Mouse (Mus musculus) midbrain, embryonic 11.5 days (tissue): Measurements from ENCODE around the gene Dnase1l1. TPM values are rescaled to one million over a fixed set of nuclear protein-coding genes. Genes with fewer than 3 reads are reported as not detected.

Source experiments
- ATAC-seq: fragments of 200-750 bp; cut with Nextera tagmentation; 2 replicates; pipeline ENCODE4 v1.8.0; 2017; ENCODE audit warnings: moderate TSS enrichment, moderate library complexity; ENCODE audit not compliant: low FRiP score
- DNase-seq: peaks from one replicate; pipeline ENCODE4 v3.0.0; 2015; ENCODE audit warnings: low spot score; ENCODE audit errors: missing footprints
- H3K27ac ChIP-seq: fragments of 300-500 bp; sonication (generic); 2 replicates; pipeline ENCODE4 v1.5.1; 2014; ENCODE audit warnings: low read depth, low read length
- H3K27me3 ChIP-seq: fragments of 300-500 bp; sonication (generic); 2 replicates; pipeline ENCODE4 v1.6.1; 2014; ENCODE audit warnings: mild to moderate bottlenecking, low read length, moderate library complexity, mixed read lengths; ENCODE audit not compliant: control insufficient read depth, insufficient read depth
- H3K36me3 ChIP-seq: fragments of 300-500 bp; sonication (generic); 2 replicates; pipeline ENCODE4 v1.6.1; 2014; ENCODE audit warnings: mild to moderate bottlenecking, low read length, moderate library complexity, mixed read lengths; ENCODE audit not compliant: control insufficient read depth, insufficient read depth
- H3K4me1 ChIP-seq: fragments of 300-500 bp; sonication (generic); 2 replicates; pipeline ENCODE4 v1.6.1; 2014; ENCODE audit warnings: low read length; ENCODE audit not compliant: control insufficient read depth, insufficient read depth
- H3K4me2 ChIP-seq: fragments of 300-500 bp; sonication (generic); 2 replicates; pipeline ENCODE4 v1.6.1; 2014; ENCODE audit warnings: mild to moderate bottlenecking, moderate library complexity
- H3K4me3 ChIP-seq: fragments of 300-500 bp; sonication (generic); 2 replicates; pipeline ENCODE4 v1.5.1; 2014; ENCODE audit warnings: low read depth, low read length
- H3K9ac ChIP-seq: fragments of 300-500 bp; sonication (generic); 2 replicates; pipeline ENCODE4 v1.6.1; 2014; ENCODE audit warnings: low read length
- H3K9me3 ChIP-seq: fragments of 300-500 bp; sonication (generic); 2 replicates; pipeline ENCODE4 v1.6.1; 2016; ENCODE audit warnings: low read length; ENCODE audit not compliant: control insufficient read depth
- WGBS: fragments of 180-500 bp; shearing (Covaris S2); extraction: QIAGEN DNeasy Blood & Tissue Kit; methylation state at CpG from one replicate; pipeline ENCODE4 v1.1.7; 2014; 5-methylcytosine and 5-hydroxymethylcytosine counted together
- microRNA-seq: library from miRNA; unstranded; fragments of <30 nt; microRNA quantifications from one replicate; pipeline ENCODE4, GENCODE M21; 2017
- polyA plus RNA-seq: library from polyadenylated mRNA; unstranded; fragments of >200 nt; fragmentation: Nextera tagmentation; extraction: Ambion mirVana; gene quantifications from 2 replicates; pipeline ENCODE4 v1.2.1, GENCODE M21; 2014

Dnase1l1 gene
- polyA plus RNA-seq, 1 experiment from 2014 or later: 4.4 TPM

- H3K4me2 ChIP-seq: no peak overlapping the region
- H3K27me3 ChIP-seq: no peaks in the 10 kb centered on the region
- ATAC-seq (no peak), DNase-seq (peak; percentile 57)
- no peak overlapping the region for H3K4me3 ChIP-seq
- no peak overlapping the region for H3K9ac ChIP-seq
- 64% methylated on average over 1 of the region's 1 CpGs for WGBS
- no peaks in the 10 kb centered on the region for H3K9me3 ChIP-seq
- H3K4me1 ChIP-seq: no peaks in the 10 kb centered on the region
- no peak overlapping the region for H3K27ac ChIP-seq
- peaks cover 26% of the 10 kb centered on the region for H3K36me3 ChIP-seq
These were observed 52.1 kb downstream of the Dnase1l1 start for GRCm38 (mm10) chrX:74230038-74230437.

Small RNA genes within 50 kb of the gene (microRNA-seq; reads per million reads assigned to microRNA genes)
- gene Mir7091 (0.57 reads per million), gene Mir7092 (0.57 reads per million)

Other genes starting within 250 kb of the Dnase1l1 start
- gene Opn1mw, start 154.9 kb downstream of the Dnase1l1 start, polyA plus RNA-seq: not detected in 2 replicates
- 15.3 and 17.1 TPM in 2 replicates for gene Mecp2, start 147.0 kb downstream of the Dnase1l1 start, polyA plus RNA-seq
- not detected in 2 replicates for gene Tex28, start 114.5 kb downstream of the Dnase1l1 start, polyA plus RNA-seq
- not detected in 2 replicates for gene Tktl1, start 105.1 kb downstream of the Dnase1l1 start, polyA plus RNA-seq
- gene Flna, start 32.5 kb downstream of the Dnase1l1 start, polyA plus RNA-seq: 178 and 185 TPM in 2 replicates
- 24.3 and 25.2 TPM in 2 replicates for gene Emd, start 27.6 kb downstream of the Dnase1l1 start, polyA plus RNA-seq
- 661 and 713 TPM in 2 replicates for gene Rpl10, start 11.5 kb downstream of the Dnase1l1 start, polyA plus RNA-seq
- 57.9 and 60.9 TPM in 2 replicates for gene Taz, start 425 bp downstream of the Dnase1l1 start, polyA plus RNA-seq
- 101 and 106 TPM in 2 replicates for gene Atp6ap1, start 14.8 kb upstream of the Dnase1l1 start, polyA plus RNA-seq
- gene Gdi1, start 22.7 kb upstream of the Dnase1l1 start, polyA plus RNA-seq: 430 and 451 TPM in 2 replicates
- 58.1 and 59.2 TPM in 2 replicates for gene Fam50a, start 30.7 kb upstream of the Dnase1l1 start, polyA plus RNA-seq
- 13.7 and 19.8 TPM in 2 replicates for gene Plxna3, start 46.7 kb upstream of the Dnase1l1 start, polyA plus RNA-seq
- 110 and 118 TPM in 2 replicates for gene Lage3, start 71.3 kb upstream of the Dnase1l1 start, polyA plus RNA-seq
- gene Ubl4a, start 90.9 kb upstream of the Dnase1l1 start, polyA plus RNA-seq: 74.3 and 76.5 TPM in 2 replicates
- 8.5 and 9.0 TPM in 2 replicates for gene Slc10a3, start 91.0 kb upstream of the Dnase1l1 start, polyA plus RNA-seq
- 26.2 and 27.3 TPM in 2 replicates for gene Fam3a, start 110.9 kb upstream of the Dnase1l1 start, polyA plus RNA-seq
- gene Ikbkg, start 111.0 kb upstream of the Dnase1l1 start, polyA plus RNA-seq: 22.8 and 24.8 TPM in 2 replicates
- gene G6pdx, start 146.9 kb upstream of the Dnase1l1 start, polyA plus RNA-seq: 56.2 and 56.4 TPM in 2 replicates
- 0.61 TPM in 1 of 2 replicates, not detected in the other for gene Gm6880, start 199.1 kb upstream of the Dnase1l1 start, polyA plus RNA-seq